Mouse (Mus musculus): ENCODE results near the gene Wsb1. TPM values are rescaled to one million over a fixed set of nuclear protein-coding genes. Genes with fewer than 3 reads are reported as not detected.
A peak's percentile ranks its signal among the peaks of the same experiment; 100 is the strongest.

Gene Wsb1
- polyA plus RNA-seq, 1 experiment from 2014 or later, result 265 TPM

- WGBS, result 23% methylated on average over 7 of the region's 7 CpGs
- peak; percentile 93 for DNase-seq (ENCODE audit: low spot score)
- H3K4me1 ChIP-seq (replicated peaks; ENCODE audit: insufficient read depth, low read length), result peaks cover 39% of the 10 kb centered on the region
- H3K9me3 ChIP-seq (replicated peaks; ENCODE audit: low read length), result no peaks in the 10 kb centered on the region
- peak; percentile 47 for ATAC-seq (replicated peaks; ENCODE audit: low FRiP score, low read depth)
- H3K9ac ChIP-seq (ENCODE audit: low read depth, low read length), result no peak overlapping the region
- no peaks in the 10 kb centered on the region for H3K27me3 ChIP-seq (ENCODE audit: insufficient read depth, low read length)
- no peak overlapping the region for H3K4me2 ChIP-seq (ENCODE audit: low read length)
- peak overlapping the region; percentile 65 for H3K27ac ChIP-seq
- H3K4me3 ChIP-seq (replicated peaks; ENCODE audit: low read depth, low read length), result no peak overlapping the region
- no peak for TF ChIP-seq CTCF (IDR thresholded peaks at IDR 0.05; ENCODE audit: low read depth)
- H3K36me3 ChIP-seq (ENCODE audit: insufficient read depth, low read length), result no peaks in the 10 kb centered on the region
Measured at GRCm38 (mm10) chr11:79288278-79288843, 33.9 kb upstream of the Wsb1 start.

GRCm38 (mm10) chr11:79287447-79287846 is 33.0 kb upstream of the Wsb1 start:
- DNase-seq (ENCODE audit: low spot score), result no peak
- Histone ChIP-seq H3K4me3 (replicated peaks; ENCODE audit: low read depth, low read length) (no peak overlapping the region), H3K9ac (ENCODE audit: low read depth, low read length) (no peak overlapping the region), H3K27ac (no peak overlapping the region), H3K4me1 (replicated peaks; ENCODE audit: insufficient read depth, low read length) (peaks cover 36% of the 10 kb centered on the region), H3K27me3 (ENCODE audit: insufficient read depth, low read length) (no peaks in the 10 kb centered on the region), H3K4me2 (ENCODE audit: low read length) (no peak overlapping the region), H3K36me3 (ENCODE audit: insufficient read depth, low read length) (no peaks in the 10 kb centered on the region), H3K9me3 (replicated peaks; ENCODE audit: low read length) (no peaks in the 10 kb centered on the region)
- WGBS, result 39% methylated on average over 6 of the region's 6 CpGs
- no peak for ATAC-seq (replicated peaks; ENCODE audit: low FRiP score, low read depth)
- no peak for TF ChIP-seq CTCF (IDR thresholded peaks at IDR 0.05; ENCODE audit: low read depth)

GRCm38 (mm10) chr11:79286305-79286799 is 31.9 kb upstream of the Wsb1 start:
- H3K9ac ChIP-seq (ENCODE audit: low read depth, low read length), result no peak overlapping the region
- TF ChIP-seq CTCF (IDR thresholded peaks at IDR 0.05; ENCODE audit: low read depth), result no peak
- H3K27ac ChIP-seq, result no peak overlapping the region
- H3K4me1 ChIP-seq (replicated peaks; ENCODE audit: insufficient read depth, low read length), result peaks cover 31% of the 10 kb centered on the region
- no peaks in the 10 kb centered on the region for H3K9me3 ChIP-seq (replicated peaks; ENCODE audit: low read length)
- H3K4me2 ChIP-seq (ENCODE audit: low read length), result no peak overlapping the region
- WGBS, result 78% methylated on average over 9 of the region's 9 CpGs
- DNase-seq (ENCODE audit: low spot score) (no peak), ATAC-seq (replicated peaks; ENCODE audit: low FRiP score, low read depth) (no peak)
- no peak overlapping the region for H3K4me3 ChIP-seq (replicated peaks; ENCODE audit: low read depth, low read length)
- no peaks in the 10 kb centered on the region for H3K27me3 ChIP-seq (ENCODE audit: insufficient read depth, low read length)
- H3K36me3 ChIP-seq (ENCODE audit: insufficient read depth, low read length), result no peaks in the 10 kb centered on the region

- Histone ChIP-seq H3K36me3 (ENCODE audit: insufficient read depth, low read length) (no peaks in the 10 kb centered on the region), H3K9me3 (replicated peaks; ENCODE audit: low read length) (no peaks in the 10 kb centered on the region), H3K27ac (no peak overlapping the region), H3K4me3 (replicated peaks; ENCODE audit: low read depth, low read length) (no peak overlapping the region), H3K4me1 (replicated peaks; ENCODE audit: insufficient read depth, low read length) (peaks cover 22% of the 10 kb centered on the region), H3K27me3 (ENCODE audit: insufficient read depth, low read length) (no peaks in the 10 kb centered on the region), H3K9ac (ENCODE audit: low read depth, low read length) (no peak overlapping the region), H3K4me2 (ENCODE audit: low read length) (no peak overlapping the region)
- ATAC-seq (replicated peaks; ENCODE audit: low FRiP score, low read depth) (no peak), DNase-seq (ENCODE audit: low spot score) (no peak)
- no peak for TF ChIP-seq CTCF (IDR thresholded peaks at IDR 0.05; ENCODE audit: low read depth)
- 96% methylated on average over 4 of the region's 4 CpGs for WGBS
Measured at GRCm38 (mm10) chr11:79283350-79284030, 29.0 kb upstream of the Wsb1 start.

GRCm38 (mm10) chr11:79281396-79281795 is 26.9 kb upstream of the Wsb1 start:
- DNase-seq (ENCODE audit: low spot score), result no peak
- Histone ChIP-seq H3K36me3 (ENCODE audit: insufficient read depth, low read length) (no peaks in the 10 kb centered on the region), H3K27me3 (ENCODE audit: insufficient read depth, low read length) (no peaks in the 10 kb centered on the region), H3K9me3 (replicated peaks; ENCODE audit: low read length) (no peaks in the 10 kb centered on the region), H3K4me1 (replicated peaks; ENCODE audit: insufficient read depth, low read length) (peaks cover 8% of the 10 kb centered on the region; the same call in 1 of the 2 replicates), H3K9ac (ENCODE audit: low read depth, low read length) (no peak overlapping the region), H3K4me3 (replicated peaks; ENCODE audit: low read depth, low read length) (no peak overlapping the region), H3K4me2 (ENCODE audit: low read length) (no peak overlapping the region), H3K27ac (no peak overlapping the region)
- ATAC-seq (replicated peaks; ENCODE audit: low FRiP score, low read depth), result no peak
- WGBS, result 38% methylated on average over 5 of the region's 5 CpGs
- no peak for TF ChIP-seq CTCF (IDR thresholded peaks at IDR 0.05; ENCODE audit: low read depth)

- 31% methylated on average over 2 of the region's 2 CpGs for WGBS
- DNase-seq (ENCODE audit: low spot score), result peak; percentile 66
Measured at GRCm38 (mm10) chr11:79279732-79280405, 25.4 kb upstream of the Wsb1 start.

More at GRCm38 (mm10) chr11:79279732-79280405, 25.4 kb upstream of the Wsb1 start:
- ATAC-seq (replicated peaks; ENCODE audit: low FRiP score, low read depth), result no peak
- no peaks in the 10 kb centered on the region for H3K27me3 ChIP-seq (ENCODE audit: insufficient read depth, low read length)
- H3K9me3 ChIP-seq (replicated peaks; ENCODE audit: low read length), result no peaks in the 10 kb centered on the region
- H3K4me3 ChIP-seq (replicated peaks; ENCODE audit: low read depth, low read length), result no peak overlapping the region
- H3K9ac ChIP-seq (ENCODE audit: low read depth, low read length), result no peak overlapping the region
- no peaks in the 10 kb centered on the region for H3K36me3 ChIP-seq (ENCODE audit: insufficient read depth, low read length)
- TF ChIP-seq CTCF (IDR thresholded peaks at IDR 0.05; ENCODE audit: low read depth), result no peak
- no peak overlapping the region for H3K27ac ChIP-seq
- H3K4me1 ChIP-seq (replicated peaks; ENCODE audit: insufficient read depth, low read length), result peaks cover 8% of the 10 kb centered on the region; the same call in 1 of the 2 replicates
- no peak overlapping the region for H3K4me2 ChIP-seq (ENCODE audit: low read length)

Data from kidney, postnatal 0 days (tissue).